Mouse (Mus musculus) heart, embryonic 16.5 days (tissue): ENCODE measurements at regions not wholly inside any gene's neighbourhood (a gene's known extent, or its start where the extent isn't known, plus 50 kb on each side); places are given as distances from the start of the nearest gene placed in this dataset.

Experiments
- ATAC-seq: fragments of 200-750 bp; cut with Nextera tagmentation; replicated peaks from 2 replicates; pipeline ENCODE4 v1.8.0; 2017; ENCODE audit warnings: moderate number of reproducible peaks; ENCODE audit not compliant: insufficient read depth, low FRiP score; ENCODE audit errors: extremely low read depth
- H3K27ac ChIP-seq: fragments of 300-500 bp; sonication (generic); 2 replicates; pipeline ENCODE4 v1.5.1; 2014; ENCODE audit warnings: mild to moderate bottlenecking, low read length, control low read depth, moderate library complexity
- H3K27me3 ChIP-seq: fragments of 300-500 bp; sonication (generic); 2 replicates; pipeline ENCODE4 v1.6.1; 2014; ENCODE audit warnings: low read length, mixed read lengths; ENCODE audit not compliant: control insufficient read depth, insufficient read depth
- H3K36me3 ChIP-seq: fragments of 300-500 bp; sonication (generic); 2 replicates; pipeline ENCODE4 v1.6.1; 2014; ENCODE audit not compliant: control insufficient read depth, insufficient read depth
- H3K4me1 ChIP-seq: fragments of 300-500 bp; sonication (generic); 2 replicates; pipeline ENCODE4 v1.6.1; 2014; ENCODE audit warnings: low read length, mixed read lengths; ENCODE audit not compliant: control insufficient read depth, insufficient read depth
- H3K4me2 ChIP-seq: fragments of 300-500 bp; sonication (generic); 2 replicates; pipeline ENCODE4 v1.6.1; 2014; ENCODE audit warnings: low read depth, mild to moderate bottlenecking, control low read depth, low read length
- H3K4me3 ChIP-seq: fragments of 300-500 bp; sonication (generic); 2 replicates; pipeline ENCODE4 v1.5.1; 2014; ENCODE audit warnings: mild to moderate bottlenecking, control low read depth, low read length
- H3K9ac ChIP-seq: fragments of 300-500 bp; sonication (generic); 2 replicates; pipeline ENCODE4 v1.6.1; 2014; ENCODE audit warnings: low read length, control low read depth
- H3K9me3 ChIP-seq: fragments of 300-500 bp; sonication (generic); replicated peaks from 2 replicates; pipeline ENCODE4 v1.6.1; 2016; ENCODE audit warnings: low read length; ENCODE audit not compliant: control insufficient read depth
- WGBS: fragments of 180-500 bp; shearing (Covaris S2); extraction: QIAGEN DNeasy Blood & Tissue Kit; methylation state at CpG from one replicate; pipeline ENCODE4 v1.1.7; 2014; 5-methylcytosine and 5-hydroxymethylcytosine counted together

GRCm38 (mm10) chr1:52397460-52397859 is 103.0 kb downstream of the Nab1 start:
- Histone ChIP-seq H3K36me3 (no peaks in the 10 kb centered on the region), H3K27ac (no peak overlapping the region), H3K4me1 (no peaks in the 10 kb centered on the region), H3K9me3 (no peaks in the 10 kb centered on the region), H3K27me3 (no peaks in the 10 kb centered on the region), H3K9ac (no peak overlapping the region), H3K4me3 (no peak overlapping the region), H3K4me2 (no peak overlapping the region)
- 24% methylated on average over 3 of the region's 3 CpGs for WGBS
- ATAC-seq, result no peak

- WGBS, result 41% methylated on average over 2 of the region's 2 CpGs
- ATAC-seq, result no peak
- no peaks in the 10 kb centered on the region for H3K9me3 ChIP-seq
- H3K27me3 ChIP-seq, result no peaks in the 10 kb centered on the region
- no peak overlapping the region for H3K4me2 ChIP-seq
- H3K36me3 ChIP-seq, result no peaks in the 10 kb centered on the region
- H3K9ac ChIP-seq, result no peak overlapping the region
- no peaks in the 10 kb centered on the region for H3K4me1 ChIP-seq
- H3K27ac ChIP-seq, result no peak overlapping the region
- no peak overlapping the region for H3K4me3 ChIP-seq
Observed at GRCm38 (mm10) chr1:52392933-52393332, 107.5 kb downstream of the Nab1 start.

- WGBS, result 70% methylated on average over 6 of the region's 6 CpGs
- H3K27ac ChIP-seq, result no peak overlapping the region
- no peaks in the 10 kb centered on the region for H3K36me3 ChIP-seq
- H3K4me1 ChIP-seq, result no peaks in the 10 kb centered on the region
- H3K4me3 ChIP-seq, result no peak overlapping the region
- H3K27me3 ChIP-seq, result no peaks in the 10 kb centered on the region
- H3K9ac ChIP-seq, result no peak overlapping the region
- H3K4me2 ChIP-seq, result no peak overlapping the region
- 0 out of 2 replicates have a peak, but pooled peaks cover 2% of the 10 kb centered on the region for H3K9me3 ChIP-seq
- no peak for ATAC-seq
Observed at GRCm38 (mm10) chr1:52388836-52389235, 111.6 kb downstream of the Nab1 start.

- Histone ChIP-seq H3K27me3 (no peaks in the 10 kb centered on the region), H3K9ac (no peak overlapping the region), H3K36me3 (no peaks in the 10 kb centered on the region), H3K9me3 (0 out of 2 replicates have a peak, but pooled peaks cover 2% of the 10 kb centered on the region), H3K27ac (no peak overlapping the region), H3K4me3 (no peak overlapping the region), H3K4me1 (no peaks in the 10 kb centered on the region), H3K4me2 (no peak overlapping the region)
- WGBS, result 56% methylated on average over 6 of the region's 6 CpGs
- ATAC-seq, result no peak
Observed at GRCm38 (mm10) chr1:52388118-52388517, 112.4 kb downstream of the Nab1 start.

- Histone ChIP-seq H3K9me3 (0 out of 2 replicates have a peak, but pooled peaks cover 2% of the 10 kb centered on the region), H3K27ac (no peak overlapping the region), H3K4me1 (no peaks in the 10 kb centered on the region), H3K4me3 (no peak overlapping the region), H3K27me3 (no peaks in the 10 kb centered on the region), H3K9ac (no peak overlapping the region), H3K36me3 (no peaks in the 10 kb centered on the region), H3K4me2 (no peak overlapping the region)
- 83% methylated on average over 3 of the region's 3 CpGs for WGBS
- ATAC-seq, result no peak
Observed at GRCm38 (mm10) chr1:52387062-52387461, 113.4 kb downstream of the Nab1 start.

- Histone ChIP-seq H3K27ac (no peak overlapping the region), H3K4me2 (no peak overlapping the region), H3K9me3 (no peaks in the 10 kb centered on the region), H3K4me3 (no peak overlapping the region), H3K4me1 (no peaks in the 10 kb centered on the region), H3K27me3 (no peaks in the 10 kb centered on the region), H3K9ac (no peak overlapping the region), H3K36me3 (no peaks in the 10 kb centered on the region)
- 67% methylated on average over 6 of the region's 6 CpGs for WGBS
- ATAC-seq, result no peak
Observed at GRCm38 (mm10) chr1:52375320-52375719, 125.2 kb downstream of the Nab1 start.

GRCm38 (mm10) chr1:52374666-52375065 is 125.8 kb downstream of the Nab1 start:
- no peaks in the 10 kb centered on the region for H3K9me3 ChIP-seq
- ATAC-seq, result no peak
- H3K9ac ChIP-seq, result no peak overlapping the region
- H3K27me3 ChIP-seq, result no peaks in the 10 kb centered on the region
- no peak overlapping the region for H3K4me2 ChIP-seq
- WGBS, result 77% methylated on average over 2 of the region's 2 CpGs
- no peaks in the 10 kb centered on the region for H3K4me1 ChIP-seq
- no peak overlapping the region for H3K4me3 ChIP-seq
- H3K36me3 ChIP-seq, result no peaks in the 10 kb centered on the region
- no peak overlapping the region for H3K27ac ChIP-seq

GRCm38 (mm10) chr1:52373817-52374216 is 126.7 kb downstream of the Nab1 start:
- H3K9me3 ChIP-seq, result no peaks in the 10 kb centered on the region
- no peak for ATAC-seq
- H3K4me3 ChIP-seq, result no peak overlapping the region
- H3K27ac ChIP-seq, result no peak overlapping the region
- 53% methylated on average over 2 of the region's 2 CpGs for WGBS
- no peak overlapping the region for H3K9ac ChIP-seq
- no peaks in the 10 kb centered on the region for H3K27me3 ChIP-seq
- no peak overlapping the region for H3K4me2 ChIP-seq
- no peaks in the 10 kb centered on the region for H3K36me3 ChIP-seq
- H3K4me1 ChIP-seq, result no peaks in the 10 kb centered on the region

GRCm38 (mm10) chr1:52366386-52366785 is 133.4 kb upstream of the Gls start:
- WGBS, result 28% methylated on average over 7 of the region's 7 CpGs

GRCm38 (mm10) chr1:52363625-52364024 is 130.6 kb upstream of the Gls start:
- Histone ChIP-seq H3K4me2 (no peak overlapping the region), H3K36me3 (no peaks in the 10 kb centered on the region)
- WGBS, result 73% methylated on average over 3 of the region's 3 CpGs

More at GRCm38 (mm10) chr1:52366386-52366785, 133.4 kb upstream of the Gls start:
- Histone ChIP-seq H3K4me3 (no peak overlapping the region), H3K9ac (no peak overlapping the region), H3K9me3 (no peaks in the 10 kb centered on the region), H3K4me1 (peaks cover 15% of the 10 kb centered on the region), H3K27me3 (no peaks in the 10 kb centered on the region), H3K27ac (no peak overlapping the region), H3K36me3 (no peaks in the 10 kb centered on the region), H3K4me2 (no peak overlapping the region; the same call in 1 of the 2 replicates)
- ATAC-seq, result no peak

More at GRCm38 (mm10) chr1:52363625-52364024, 130.6 kb upstream of the Gls start:
- no peak overlapping the region for H3K27ac ChIP-seq
- no peaks in the 10 kb centered on the region for H3K9me3 ChIP-seq
- H3K4me1 ChIP-seq, result peaks cover 15% of the 10 kb centered on the region
- H3K27me3 ChIP-seq, result no peaks in the 10 kb centered on the region
- no peak for ATAC-seq
- no peak overlapping the region for H3K9ac ChIP-seq
- no peak overlapping the region for H3K4me3 ChIP-seq
